Mouse (Mus musculus): Measurements from ENCODE around the gene Fam114a2.

- no peak for TF ChIP-seq CTCF (IDR thresholded peaks at IDR 0.05; ENCODE audit: extremely low read depth, insufficient read depth, insufficient read length, insufficient replicate concordance)
- TF ChIP-seq POLR2A (IDR thresholded peaks at IDR 0.05; ENCODE audit: low read depth, low read length) = no peak
Measured at GRCm38 (mm10) chr11:57434153-57434552, 84.3 kb downstream of the Fam114a2 start.
